Mouse (Mus musculus): ENCODE measurements at regions not wholly inside any gene's neighbourhood (a gene's known extent, or its start where the extent isn't known, plus 50 kb on each side); places are given as distances from the start of the nearest gene placed in this dataset.
A peak's percentile ranks its signal among the peaks of the same experiment; 100 is the strongest.

- Histone ChIP-seq H3K27ac (no peak overlapping the region), H3K9me3 (no peaks in the 10 kb centered on the region), H3K36me3 (replicated peaks) (no peaks in the 10 kb centered on the region), H3K4me2 (no peak overlapping the region), H3K4me3 (replicated peaks) (no peak overlapping the region), H3K27me3 (no peaks in the 10 kb centered on the region; the same call in 1 of the 2 replicates), H3K4me1 (peaks cover 21% of the 10 kb centered on the region), H3K9ac (no peak overlapping the region)
- 95% methylated on average over 15 of the region's 15 CpGs for WGBS
- no peak for ATAC-seq (ENCODE audit: low FRiP score)
These were observed 264.6 kb upstream of the Kazn start for GRCm38 (mm10) chr4:142503761-142504160.

GRCm38 (mm10) chr4:142501177-142501576 is 262.0 kb upstream of the Kazn start:
- Histone ChIP-seq H3K27me3 (peaks cover 5% of the 10 kb centered on the region; the same call in 1 of the 2 replicates), H3K9ac (no peak overlapping the region), H3K9me3 (no peaks in the 10 kb centered on the region), H3K4me1 (peaks cover 17% of the 10 kb centered on the region), H3K36me3 (replicated peaks) (no peaks in the 10 kb centered on the region), H3K27ac (no peak overlapping the region), H3K4me2 (no peak overlapping the region), H3K4me3 (replicated peaks) (no peak overlapping the region)
- 61% methylated on average over 8 of the region's 8 CpGs for WGBS
- ATAC-seq (ENCODE audit: low FRiP score): peak; percentile 45; the same call in 1 of the 2 replicates

GRCm38 (mm10) chr4:142500541-142500940 is 261.3 kb upstream of the Kazn start:
- no peak; the same call in 1 of the 2 replicates for ATAC-seq (ENCODE audit: low FRiP score)
- H3K9me3 ChIP-seq: no peaks in the 10 kb centered on the region
- peaks cover 5% of the 10 kb centered on the region; the same call in 1 of the 2 replicates for H3K27me3 ChIP-seq
- H3K27ac ChIP-seq: no peak overlapping the region
- no peak overlapping the region for H3K9ac ChIP-seq
- H3K4me1 ChIP-seq: peaks cover 15% of the 10 kb centered on the region
- WGBS: 80% methylated on average over 7 of the region's 7 CpGs
- no peak overlapping the region for H3K4me2 ChIP-seq
- no peak overlapping the region for H3K4me3 ChIP-seq (replicated peaks)
- H3K36me3 ChIP-seq (replicated peaks): no peaks in the 10 kb centered on the region

GRCm38 (mm10) chr4:142496605-142497004 is 257.4 kb upstream of the Kazn start:
- no peak for ATAC-seq (ENCODE audit: low FRiP score)
- Histone ChIP-seq H3K4me2 (no peak overlapping the region), H3K27me3 (peaks cover 8% of the 10 kb centered on the region; the same call in 1 of the 2 replicates), H3K9ac (no peak overlapping the region), H3K4me3 (replicated peaks) (no peak overlapping the region), H3K36me3 (replicated peaks) (no peaks in the 10 kb centered on the region), H3K9me3 (no peaks in the 10 kb centered on the region), H3K27ac (no peak overlapping the region), H3K4me1 (peaks cover 15% of the 10 kb centered on the region)
- WGBS: 60% methylated on average over 12 of the region's 12 CpGs

GRCm38 (mm10) chr4:142492926-142493492 is 253.8 kb upstream of the Kazn start:
- H3K4me3 ChIP-seq (replicated peaks): no peak overlapping the region
- 87% methylated on average over 10 of the region's 10 CpGs for WGBS

GRCm38 (mm10) chr4:142485784-142486423 is 246.7 kb upstream of the Kazn start:
- H3K27ac ChIP-seq: 0 out of 2 replicates have a peak overlapping the region, but pooled peaks have one; percentile 25
- 61% methylated on average over 4 of the region's 4 CpGs for WGBS

More at GRCm38 (mm10) chr4:142492926-142493492, 253.8 kb upstream of the Kazn start:
- H3K9ac ChIP-seq: no peak overlapping the region
- ATAC-seq (ENCODE audit: low FRiP score): no peak
- H3K4me2 ChIP-seq: no peak overlapping the region
- H3K9me3 ChIP-seq: no peaks in the 10 kb centered on the region
- peaks cover 10% of the 10 kb centered on the region for H3K4me1 ChIP-seq
- peaks cover 8% of the 10 kb centered on the region; the same call in 1 of the 2 replicates for H3K27me3 ChIP-seq
- H3K36me3 ChIP-seq (replicated peaks): no peaks in the 10 kb centered on the region
- H3K27ac ChIP-seq: no peak overlapping the region

GRCm38 (mm10) chr4:142475632-142476031 is 236.4 kb upstream of the Kazn start:
- Histone ChIP-seq H3K4me2 (peak overlapping the region; percentile 53), H3K27me3 (no peaks in the 10 kb centered on the region), H3K9ac (peak overlapping the region; percentile 36; the same call in 1 of the 2 replicates), H3K4me1 (peaks cover 31% of the 10 kb centered on the region), H3K27ac (no peak overlapping the region), H3K36me3 (replicated peaks) (no peaks in the 10 kb centered on the region), H3K4me3 (replicated peaks) (peak overlapping the region; percentile 31), H3K9me3 (no peaks in the 10 kb centered on the region)
- WGBS: 80% methylated on average over 10 of the region's 10 CpGs
- no peak for ATAC-seq (ENCODE audit: low FRiP score)

More at GRCm38 (mm10) chr4:142485784-142486423, 246.7 kb upstream of the Kazn start:
- ATAC-seq (ENCODE audit: low FRiP score): no peak
- Histone ChIP-seq H3K4me3 (replicated peaks) (no peak overlapping the region), H3K9ac (no peak overlapping the region), H3K9me3 (no peaks in the 10 kb centered on the region), H3K27me3 (no peaks in the 10 kb centered on the region), H3K4me2 (no peak overlapping the region), H3K4me1 (peaks cover 6% of the 10 kb centered on the region; the same call in 1 of the 2 replicates), H3K36me3 (replicated peaks) (no peaks in the 10 kb centered on the region)

- Histone ChIP-seq H3K9me3 (no peaks in the 10 kb centered on the region), H3K27me3 (no peaks in the 10 kb centered on the region), H3K4me3 (replicated peaks) (no peak overlapping the region), H3K36me3 (replicated peaks) (no peaks in the 10 kb centered on the region), H3K4me2 (peak overlapping the region; percentile 53), H3K9ac (no peak overlapping the region), H3K27ac (0 out of 2 replicates have a peak overlapping the region, but pooled peaks have one; percentile 42), H3K4me1 (peaks cover 31% of the 10 kb centered on the region)
- WGBS: 76% methylated on average over 7 of the region's 7 CpGs
- ATAC-seq (ENCODE audit: low FRiP score): no peak
These were observed 235.4 kb upstream of the Kazn start for GRCm38 (mm10) chr4:142474626-142475025.

GRCm38 (mm10) chr4:142474018-142474417 is 234.8 kb upstream of the Kazn start:
- Histone ChIP-seq H3K4me1 (peaks cover 31% of the 10 kb centered on the region), H3K36me3 (replicated peaks) (no peaks in the 10 kb centered on the region), H3K27ac (0 out of 2 replicates have a peak overlapping the region, but pooled peaks have one; percentile 26), H3K4me2 (peak overlapping the region; percentile 53), H3K27me3 (no peaks in the 10 kb centered on the region), H3K4me3 (replicated peaks) (no peak overlapping the region), H3K9ac (no peak overlapping the region), H3K9me3 (no peaks in the 10 kb centered on the region)
- peak; percentile 85; the same call in 1 of the 2 replicates for ATAC-seq (ENCODE audit: low FRiP score)
- WGBS: 37% methylated on average over 12 of the region's 12 CpGs

GRCm38 (mm10) chr4:142473284-142473683 is 234.1 kb upstream of the Kazn start:
- Histone ChIP-seq H3K4me1 (peaks cover 31% of the 10 kb centered on the region), H3K9me3 (no peaks in the 10 kb centered on the region), H3K9ac (no peak overlapping the region), H3K4me3 (replicated peaks) (no peak overlapping the region), H3K4me2 (no peak overlapping the region), H3K27me3 (no peaks in the 10 kb centered on the region), H3K27ac (peak overlapping the region; percentile 63; the same call in 1 of the 2 replicates), H3K36me3 (replicated peaks) (no peaks in the 10 kb centered on the region)
- 68% methylated on average over 8 of the region's 8 CpGs for WGBS
- 0 out of 2 replicates have a peak, but pooled peaks have one; percentile 11 for ATAC-seq (ENCODE audit: low FRiP score)

GRCm38 (mm10) chr4:142472332-142472731 is 233.1 kb upstream of the Kazn start:
- Histone ChIP-seq H3K27me3 (no peaks in the 10 kb centered on the region), H3K27ac (no peak overlapping the region), H3K36me3 (replicated peaks) (no peaks in the 10 kb centered on the region), H3K4me1 (peaks cover 38% of the 10 kb centered on the region), H3K4me2 (no peak overlapping the region), H3K9me3 (no peaks in the 10 kb centered on the region), H3K4me3 (replicated peaks) (no peak overlapping the region), H3K9ac (no peak overlapping the region)
- no peak for ATAC-seq (ENCODE audit: low FRiP score)
- WGBS: 96% methylated on average over 3 of the region's 3 CpGs

- H3K4me3 ChIP-seq (replicated peaks): no peak overlapping the region
- no peaks in the 10 kb centered on the region; the same call in 1 of the 2 replicates for H3K36me3 ChIP-seq (replicated peaks)
- WGBS: 85% methylated on average over 6 of the region's 6 CpGs
- H3K27me3 ChIP-seq: no peaks in the 10 kb centered on the region
- no peak overlapping the region for H3K27ac ChIP-seq
- H3K9ac ChIP-seq: no peak overlapping the region
- no peak for ATAC-seq (ENCODE audit: low FRiP score)
- H3K4me1 ChIP-seq: peaks cover 37% of the 10 kb centered on the region
- no peaks in the 10 kb centered on the region for H3K9me3 ChIP-seq
- no peak overlapping the region for H3K4me2 ChIP-seq
These were observed 231.6 kb upstream of the Kazn start for GRCm38 (mm10) chr4:142470784-142471183.
